Mouse (Mus musculus) kidney, postnatal 0 days (tissue): Measurements from ENCODE around the gene Arid3a. TPM values are rescaled to one million over a fixed set of nuclear protein-coding genes. Genes with fewer than 3 reads are reported as not detected.

Experiments
- ATAC-seq: fragments of 200-750 bp; cut with Nextera tagmentation; replicated peaks from 2 replicates; pipeline ENCODE4 v1.8.0; 2017; ENCODE audit warnings: low read depth, moderate number of reproducible peaks, moderate TSS enrichment, moderate library complexity; ENCODE audit not compliant: low FRiP score
- DNase-seq: peaks from one replicate; pipeline ENCODE4 v3.0.0-alpha.2; 2016; ENCODE audit warnings: low spot score
- H3K27ac ChIP-seq: fragments of 300-500 bp; sonication (generic); 2 replicates; pipeline ENCODE4 v1.5.1; 2014; ENCODE audit warnings: mild to moderate bottlenecking
- H3K27me3 ChIP-seq: fragments of 300-500 bp; sonication (generic); 2 replicates; pipeline ENCODE4 v1.6.1; 2014; ENCODE audit warnings: low read length, mixed read lengths; ENCODE audit not compliant: insufficient read depth
- H3K36me3 ChIP-seq: fragments of 300-500 bp; sonication (generic); 2 replicates; pipeline ENCODE4 v1.6.1; 2014; ENCODE audit warnings: low read length, mixed read lengths; ENCODE audit not compliant: insufficient read depth
- H3K4me1 ChIP-seq: fragments of 300-500 bp; sonication (generic); replicated peaks from 2 replicates; pipeline ENCODE4 v1.6.1; 2014; ENCODE audit warnings: antibody characterized with exemption, low read length, mixed read lengths; ENCODE audit not compliant: insufficient read depth
- H3K4me2 ChIP-seq: fragments of 300-500 bp; sonication (generic); 2 replicates; pipeline ENCODE4 v1.6.1; 2014; ENCODE audit warnings: mild to moderate bottlenecking, low read length, moderate library complexity, mixed read lengths
- H3K4me3 ChIP-seq: fragments of 300-500 bp; sonication (generic); replicated peaks from 2 replicates; pipeline ENCODE4 v1.5.1; 2014; ENCODE audit warnings: low read depth, low read length
- H3K9ac ChIP-seq: fragments of 300-500 bp; sonication (generic); 2 replicates; pipeline ENCODE4 v1.6.1; 2014; ENCODE audit warnings: low read depth, low read length
- H3K9me3 ChIP-seq: fragments of 300-500 bp; sonication (generic); replicated peaks from 2 replicates; pipeline ENCODE4 v1.6.1; 2016; ENCODE audit warnings: low read length, inconsistent platforms, mixed read lengths
- CTCF ChIP-seq: IDR thresholded peaks from 2 replicates; pipeline ENCODE4 v1.5.1; 2016; ENCODE audit warnings: antibody characterized with exemption, low read depth, mild to moderate bottlenecking, moderate library complexity
- WGBS: fragments of 180-500 bp; shearing (Covaris S2); extraction: QIAGEN DNeasy Blood & Tissue Kit; methylation state at CpG from one replicate; pipeline ENCODE4 v1.1.7; 2014; 5-methylcytosine and 5-hydroxymethylcytosine counted together
- polyA plus RNA-seq: library from polyadenylated mRNA; unstranded; fragments of >200 nt; fragmentation: Nextera tagmentation; extraction: Ambion mirVana; gene quantifications from 2 replicates; pipeline ENCODE4 v1.2.1, GENCODE M21; 2015

The Arid3a gene
- polyA plus RNA-seq, 1 experiment from 2014 or later = 4.1 TPM

GRCm38 (mm10) chr10:79987771-79988505 lies 61.1 kb downstream of the Arid3a start:
- Histone ChIP-seq H3K27ac (peak overlapping the region; percentile 86), H3K9me3 (no peaks in the 10 kb centered on the region), H3K4me1 (peaks cover 36% of the 10 kb centered on the region), H3K4me3 (peak overlapping the region; percentile 66), H3K27me3 (no peaks in the 10 kb centered on the region), H3K36me3 (peaks cover 13% of the 10 kb centered on the region; the same call in 1 of the 2 replicates), H3K4me2 (peak overlapping the region; percentile 87), H3K9ac (peak overlapping the region; percentile 66)
- TF ChIP-seq CTCF = no peak
- no peak for ATAC-seq
- 12% methylated on average over 27 of the region's 27 CpGs for WGBS
- DNase-seq = peak; percentile 16

GRCm38 (mm10) chr10:79988506-79989271 lies 61.8 kb downstream of the Arid3a start, which contains the start of gene Cnn2:
Gene Cnn2 (plus strand): TSS chr10:79988584.
- Histone ChIP-seq H3K9ac (peak within 1 kb of the TSS; percentile 66), H3K36me3 (peaks cover 18% of the 10 kb centered on the region; the same call in 1 of the 2 replicates), H3K4me2 (peak within 1 kb of the TSS; percentile 87), H3K27ac (peak within 1 kb of the TSS; percentile 86), H3K4me1 (peaks cover 29% of the 10 kb centered on the region), H3K4me3 (peak within 1 kb of the TSS; percentile 66), H3K27me3 (no peaks in the 10 kb centered on the region), H3K9me3 (no peaks in the 10 kb centered on the region)
- DNase-seq (peak; percentile 81), ATAC-seq (no peak)
- TF ChIP-seq CTCF = no peak
- WGBS = under 1% methylated on average over 56 of the region's 59 CpGs

- 25% methylated on average over 8 of the region's 8 CpGs for WGBS
- H3K4me1 ChIP-seq = peaks cover 29% of the 10 kb centered on the region
Measured at GRCm38 (mm10) chr10:79989272-79989786, 62.5 kb downstream of the Arid3a start.

GRCm38 (mm10) chr10:79989870-79990269 lies 63.0 kb downstream of the Arid3a start:
- peak overlapping the region; percentile 66 for H3K4me3 ChIP-seq
- H3K9ac ChIP-seq = peak overlapping the region; percentile 66; the same call in 1 of the 2 replicates
- H3K9me3 ChIP-seq = no peaks in the 10 kb centered on the region
- no peak for TF ChIP-seq CTCF
- ATAC-seq = no peak
- peak overlapping the region; percentile 87 for H3K4me2 ChIP-seq
- H3K27ac ChIP-seq = peak overlapping the region; percentile 0; the same call in 1 of the 2 replicates
- H3K27me3 ChIP-seq = no peaks in the 10 kb centered on the region
- peak; percentile 54 for DNase-seq
- WGBS = 14% methylated on average over 15 of the region's 15 CpGs
- peaks cover 29% of the 10 kb centered on the region for H3K4me1 ChIP-seq
- peaks cover 25% of the 10 kb centered on the region; the same call in 1 of the 2 replicates for H3K36me3 ChIP-seq

More at GRCm38 (mm10) chr10:79989272-79989786, 62.5 kb downstream of the Arid3a start:
- H3K4me2 ChIP-seq = peak overlapping the region; percentile 87
- H3K27ac ChIP-seq = peak overlapping the region; percentile 0; the same call in 1 of the 2 replicates
- ATAC-seq (no peak), DNase-seq (no peak)
- H3K27me3 ChIP-seq = no peaks in the 10 kb centered on the region
- H3K36me3 ChIP-seq = peaks cover 22% of the 10 kb centered on the region; the same call in 1 of the 2 replicates
- TF ChIP-seq CTCF = no peak
- H3K4me3 ChIP-seq = peak overlapping the region; percentile 66
- peak overlapping the region; percentile 66; the same call in 1 of the 2 replicates for H3K9ac ChIP-seq
- H3K9me3 ChIP-seq = no peaks in the 10 kb centered on the region

GRCm38 (mm10) chr10:79991099-79991498 lies 64.3 kb downstream of the Arid3a start:
- 70% methylated on average over 12 of the region's 12 CpGs for WGBS
- Histone ChIP-seq H3K4me2 (peak overlapping the region; percentile 87), H3K9me3 (no peaks in the 10 kb centered on the region), H3K4me1 (peaks cover 25% of the 10 kb centered on the region), H3K27ac (no peak overlapping the region), H3K36me3 (peaks cover 25% of the 10 kb centered on the region; the same call in 1 of the 2 replicates), H3K9ac (no peak overlapping the region), H3K27me3 (no peaks in the 10 kb centered on the region), H3K4me3 (no peak overlapping the region)
- ATAC-seq = no peak
- DNase-seq = no peak
- TF ChIP-seq CTCF = no peak

- Histone ChIP-seq H3K4me2 (no peak overlapping the region), H3K27me3 (no peaks in the 10 kb centered on the region), H3K4me3 (no peak overlapping the region), H3K36me3 (peaks cover 25% of the 10 kb centered on the region; the same call in 1 of the 2 replicates), H3K9ac (no peak overlapping the region), H3K4me1 (peaks cover 22% of the 10 kb centered on the region), H3K9me3 (no peaks in the 10 kb centered on the region), H3K27ac (no peak overlapping the region)
- WGBS = 89% methylated on average over 6 of the region's 6 CpGs
- DNase-seq (no peak), ATAC-seq (no peak)
- peak; percentile 32; the same call in 1 of the 2 replicates for TF ChIP-seq CTCF
Measured at GRCm38 (mm10) chr10:79991548-79991947, 64.7 kb downstream of the Arid3a start.
